Mouse (Mus musculus): Measurements from ENCODE around the gene Tmem184a.

Tmem184a gene

GRCm38 (mm10) chr5:139819538-139820181 is at the start of gene Tmem184a:
Tmem184a (minus strand) TSS chr5:139819917.
- no peak for DNase-seq (ENCODE audit: low read depth, low spot score)

- no peak for DNase-seq (ENCODE audit: low read depth, low spot score)
Observed at GRCm38 (mm10) chr5:139862759-139863158, 43.0 kb upstream of the Tmem184a start.

GRCm38 (mm10) chr5:139860328-139861104 is 40.8 kb upstream of the Tmem184a start:
- no peak for DNase-seq (ENCODE audit: low read depth, low spot score)

- DNase-seq (ENCODE audit: low read depth, low spot score), result no peak
Observed at GRCm38 (mm10) chr5:139849626-139850320, 30.1 kb upstream of the Tmem184a start.

- no peak for DNase-seq (ENCODE audit: low read depth, low spot score)
Observed at GRCm38 (mm10) chr5:139839142-139839541, 19.4 kb upstream of the Tmem184a start.

GRCm38 (mm10) chr5:139838476-139838892 is 18.8 kb upstream of the Tmem184a start:
- peak; percentile 60 for DNase-seq (ENCODE audit: low read depth, low spot score)

- DNase-seq (ENCODE audit: low read depth, low spot score), result no peak
Observed at GRCm38 (mm10) chr5:139835706-139836105, 16.0 kb upstream of the Tmem184a start.

GRCm38 (mm10) chr5:139832125-139832524 is 12.4 kb upstream of the Tmem184a start:
- DNase-seq (ENCODE audit: low read depth, low spot score), result no peak

- peak; percentile 67 for DNase-seq (ENCODE audit: low read depth, low spot score)
Observed at GRCm38 (mm10) chr5:139830734-139831133, 11.0 kb upstream of the Tmem184a start.

- no peak for DNase-seq (ENCODE audit: low read depth, low spot score)
Observed at GRCm38 (mm10) chr5:139829384-139829783, 9.7 kb upstream of the Tmem184a start.

GRCm38 (mm10) chr5:139827593-139827992 is 7.9 kb upstream of the Tmem184a start:
- peak; percentile 46 for DNase-seq (ENCODE audit: low read depth, low spot score)

- peak; percentile 86 for DNase-seq (ENCODE audit: low read depth, low spot score)
Observed at GRCm38 (mm10) chr5:139826357-139827055, 6.8 kb upstream of the Tmem184a start, which contains the start of the genes Gm26938 and Psmg3. Gm26938 (minus strand) TSS chr5:139826407. Psmg3 (minus strand) TSS chr5:139826885.

- no peak for DNase-seq (ENCODE audit: low read depth, low spot score)
Observed at GRCm38 (mm10) chr5:139825947-139826346, 6.2 kb upstream of the Tmem184a start.

- DNase-seq (ENCODE audit: low read depth, low spot score), result no peak
Observed at GRCm38 (mm10) chr5:139824531-139824930, 4.8 kb upstream of the Tmem184a start.

GRCm38 (mm10) chr5:139821466-139822459 is 2.0 kb upstream of the Tmem184a start:
- DNase-seq (ENCODE audit: low read depth, low spot score), result no peak

- peak; percentile 45 for DNase-seq (ENCODE audit: low read depth, low spot score)
Observed at GRCm38 (mm10) chr5:139818801-139819200, 916 bp downstream of the Tmem184a start.

GRCm38 (mm10) chr5:139818056-139818455 is 1.7 kb downstream of the Tmem184a start:
- DNase-seq (ENCODE audit: low read depth, low spot score), result no peak

GRCm38 (mm10) chr5:139817292-139817691 is 2.4 kb downstream of the Tmem184a start:
- peak; percentile 38 for DNase-seq (ENCODE audit: low read depth, low spot score)

- DNase-seq (ENCODE audit: low read depth, low spot score), result no peak
Observed at GRCm38 (mm10) chr5:139816445-139816844, 3.3 kb downstream of the Tmem184a start.

GRCm38 (mm10) chr5:139815964-139816363 is 3.8 kb downstream of the Tmem184a start:
- DNase-seq (ENCODE audit: low read depth, low spot score), result no peak

Data from CD4-positive helper T cell, adult 2 months (primary cell).